Mouse (Mus musculus) right cerebral cortex, postnatal 36 days (tissue): ENCODE results near the gene Rad51b.

ENCODE experiments used
- DNase-seq, 2 experiments: peaks; one replicate each; pipeline ENCODE4 v3.0.0; 2022; ENCODE audit warnings: low spot score in 2 of 2, mixed read lengths in 1 of 2

Gene Rad51b

DNA sequence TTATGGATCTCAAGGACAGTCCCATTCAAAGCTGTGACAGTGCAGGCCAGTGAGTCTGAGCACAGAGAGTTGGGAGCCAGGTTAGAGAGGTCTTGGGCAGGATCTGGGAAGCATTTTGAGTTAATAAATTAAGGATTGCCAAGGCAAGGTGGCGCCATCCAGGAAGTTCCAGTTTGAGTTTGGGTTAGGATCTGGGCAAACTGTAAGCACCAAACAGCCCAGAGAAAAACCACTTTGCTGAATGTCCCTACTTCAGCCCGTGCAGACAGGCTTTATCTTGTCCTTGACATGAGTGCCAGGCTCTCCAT, 563.1 kb downstream of the Rad51b start:
- no peak for DNase-seq
